Mouse (Mus musculus) olfactory bulb, adult 2 months (tissue): ENCODE measurements at regions not wholly inside any gene's neighbourhood (a gene's known extent, or its start where the extent isn't known, plus 50 kb on each side); places are given as distances from the start of the nearest gene placed in this dataset.

Experiments used
- CTCF ChIP-seq: fragments of 200-500 bp; IDR thresholded peaks from 2 replicates; pipeline ENCODE4 v1.5.1; 2012; ENCODE audit warnings: low read depth, mild to moderate bottlenecking, low read length, moderate library complexity; ENCODE audit not compliant: insufficient read depth
- POLR2A ChIP-seq: fragments of 200-500 bp; IDR thresholded peaks from 2 replicates; pipeline ENCODE4 v1.6.1; 2012; ENCODE audit warnings: mild to moderate bottlenecking, low read depth, low read length, moderate library complexity; ENCODE audit not compliant: insufficient read depth

DNA sequence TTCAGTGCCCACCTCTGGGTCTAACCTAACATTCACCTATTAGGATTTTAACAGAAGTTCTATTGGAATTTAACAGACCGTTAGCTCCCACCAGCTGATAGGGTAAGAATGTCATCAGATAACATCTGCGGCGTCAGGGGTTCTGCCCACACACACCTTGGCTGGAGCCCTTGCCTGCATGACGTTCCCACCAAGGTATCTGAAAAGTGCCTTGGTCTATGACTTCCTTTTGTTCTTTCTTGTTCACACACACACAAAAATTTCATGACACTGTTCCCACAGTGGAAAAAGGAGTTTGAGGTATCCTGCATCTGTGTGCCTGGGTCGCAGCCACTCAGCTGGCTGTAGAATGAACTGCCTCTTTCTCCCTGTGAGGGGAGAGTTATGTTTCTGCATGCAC is 134.1 kb upstream of the Lef1 start:
- TF ChIP-seq POLR2A (no peak), CTCF (no peak)
